Mouse (Mus musculus) inflammation-experienced regulatory T-cells, adult 16 weeks (primary cell): Measurements from ENCODE around the gene Lair1. TPM values are rescaled to one million over a fixed set of nuclear protein-coding genes. Genes with fewer than 3 reads are reported as not detected.

Experiments
- polyA plus RNA-seq: library from polyadenylated mRNA; unstranded; fragments of 100-300 nt; shearing (Covaris generic); gene quantifications from one replicate; pipeline ENCODE4 v1.2.1, GENCODE M21; 2017

Lair1 gene
- 5.8 TPM for polyA plus RNA-seq

DNA sequence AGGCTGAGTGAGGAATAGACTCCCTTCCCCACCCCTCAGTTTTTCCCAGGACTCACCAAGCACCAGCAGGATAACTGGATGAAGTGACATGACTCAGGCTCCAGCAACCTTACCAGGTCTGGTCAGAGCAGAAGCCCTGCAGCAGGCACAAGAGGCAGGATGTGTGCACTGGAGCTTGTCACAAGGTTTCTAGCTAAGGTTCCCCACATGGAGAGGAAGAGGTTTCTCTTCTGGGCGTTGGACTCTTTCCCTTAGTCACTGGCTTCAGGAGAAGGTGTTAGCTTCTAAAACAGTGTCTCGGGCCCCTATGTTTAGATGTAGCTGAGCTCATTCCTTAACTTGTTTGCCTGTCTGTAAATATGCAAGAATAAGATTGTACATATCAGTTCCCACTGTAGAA lies at the start of gene Lair1:
Gene Lair1 (minus strand): TSS at position 192 of the 400 bp plus-strand sequence.

Other genes with a start within 250 kb of the Lair1 start
- gene Gm15448, start 237.5 kb downstream of the Lair1 start, polyA plus RNA-seq: not detected
- gene Pira2, start 218.2 kb downstream of the Lair1 start, polyA plus RNA-seq: 0.62 TPM
- gene Gm14548, start 165.1 kb downstream of the Lair1 start, polyA plus RNA-seq: 1.5 TPM
- gene Lilra6, start 147.7 kb downstream of the Lair1 start, polyA plus RNA-seq: 0.20 TPM
- 0.87 TPM for gene Ttyh1, start 56.2 kb upstream of the Lair1 start, polyA plus RNA-seq
- 177 TPM for gene Leng8, start 73.8 kb upstream of the Lair1 start, polyA plus RNA-seq
- gene Leng9, start 87.2 kb upstream of the Lair1 start, polyA plus RNA-seq: 10.4 TPM
- gene Cdc42ep5, start 101.7 kb upstream of the Lair1 start, polyA plus RNA-seq: not detected
- gene Lilra5, start 174.6 kb upstream of the Lair1 start, polyA plus RNA-seq: not detected